Mouse (Mus musculus) cerebral cortex, adult 2 months (tissue): ENCODE data around the gene Prl7a1.

Source experiments
- WGBS: fragments of 180-500 bp; shearing (Covaris S2); methylation state at CpG from one replicate; pipeline ENCODE4 v1.1.7; 2018; 5-methylcytosine and 5-hydroxymethylcytosine counted together

Gene Prl7a1

DNA sequence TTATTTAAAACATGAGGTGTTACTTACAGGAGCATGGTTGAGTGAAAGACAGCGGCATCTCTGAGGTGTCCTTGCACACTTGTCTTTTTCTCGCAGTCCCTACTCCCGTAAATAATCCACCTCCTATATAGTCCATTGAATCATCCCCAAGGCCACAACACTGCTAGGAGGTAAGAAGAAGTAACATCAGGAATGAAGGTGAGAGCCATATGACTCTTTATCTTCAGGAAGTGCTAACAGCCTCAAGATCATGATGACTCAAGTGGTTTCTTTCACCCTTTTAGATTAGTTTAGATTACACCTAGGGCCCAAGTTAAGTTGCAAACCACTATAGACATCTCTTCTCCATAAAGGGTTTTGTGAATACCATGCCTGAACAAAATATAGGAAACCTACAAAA lies at the start of gene Prl7a1:
Gene Prl7a1, minus strand, starts transcription at position 101 of the 400 bp plus-strand sequence.
- 96% methylated on average over 3 of the region's 3 CpGs for WGBS

DNA sequence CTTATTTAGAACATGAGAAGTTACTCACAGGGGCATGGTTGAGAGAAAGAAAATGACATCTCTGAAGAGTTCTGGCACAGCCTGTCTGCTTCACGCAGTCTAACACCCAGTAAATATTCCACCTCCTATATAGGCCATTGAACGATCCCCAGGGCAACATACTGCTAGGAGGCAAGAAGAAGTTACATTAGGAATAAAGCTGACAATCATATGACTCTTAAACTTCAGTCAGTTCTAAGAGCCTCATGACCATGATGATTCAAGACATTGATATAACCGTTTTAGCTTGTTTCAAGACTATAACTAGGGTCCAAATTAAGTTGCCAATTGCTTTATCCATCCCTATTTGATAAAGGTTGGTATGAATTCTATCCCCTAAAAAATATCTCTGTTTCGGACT lies 25.6 kb upstream of the Prl7a1 start, which contains the start of gene Prl7a2:
Gene Prl7a2, minus strand, starts transcription at position 101 of the 400 bp plus-strand sequence.
- 88% methylated on average over 4 of the region's 4 CpGs for WGBS

DNA sequence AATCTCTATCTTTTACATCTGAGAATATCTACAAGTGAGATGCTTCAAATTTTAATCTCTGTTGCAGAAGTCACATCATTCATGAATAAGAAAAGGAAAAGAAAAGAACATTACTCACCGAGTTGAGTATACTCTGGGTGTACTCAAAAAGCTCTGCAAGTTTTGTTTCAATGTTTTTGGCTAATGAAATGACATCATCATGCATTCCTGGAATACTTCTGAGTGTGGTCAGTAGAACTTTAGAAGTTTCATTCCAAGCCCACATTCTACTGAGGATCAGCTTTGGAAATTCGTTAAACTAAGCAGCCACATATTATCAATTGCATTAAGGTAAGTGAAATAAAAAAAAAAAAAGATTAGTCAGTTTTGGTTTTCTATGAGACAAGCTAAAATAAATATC lies 18.5 kb upstream of the Prl7a1 start:
- 79% methylated on average over 2 of the region's 2 CpGs for WGBS

DNA sequence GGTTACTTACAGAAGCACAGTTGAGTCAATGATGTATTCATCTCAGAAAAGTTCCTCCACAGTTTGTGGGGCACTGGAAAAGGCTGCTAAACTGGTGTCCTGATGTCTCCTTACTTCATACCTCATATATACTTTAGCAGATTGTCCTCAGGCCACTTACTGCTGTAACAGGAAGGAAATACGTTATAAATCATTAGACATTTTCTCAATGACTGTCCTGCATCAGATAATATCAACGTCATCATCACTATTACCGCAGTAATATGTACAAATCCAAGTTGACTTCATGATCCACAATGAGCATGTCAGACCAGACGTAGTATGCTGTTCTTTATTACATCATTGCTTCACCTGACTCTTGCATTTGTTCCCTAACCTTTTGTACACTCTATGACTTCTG lies 31.8 kb downstream of the Prl7a1 start, which contains the start of gene Prl7b1:
Gene Prl7b1, minus strand, starts transcription at position 101 of the 400 bp plus-strand sequence.
- 87% methylated on average over 4 of the region's 4 CpGs for WGBS
